Mouse (Mus musculus): ENCODE measurements at regions not wholly inside any gene's neighbourhood (a gene's known extent, or its start where the extent isn't known, plus 50 kb on each side); places are given as distances from the start of the nearest gene placed in this dataset.

DNA sequence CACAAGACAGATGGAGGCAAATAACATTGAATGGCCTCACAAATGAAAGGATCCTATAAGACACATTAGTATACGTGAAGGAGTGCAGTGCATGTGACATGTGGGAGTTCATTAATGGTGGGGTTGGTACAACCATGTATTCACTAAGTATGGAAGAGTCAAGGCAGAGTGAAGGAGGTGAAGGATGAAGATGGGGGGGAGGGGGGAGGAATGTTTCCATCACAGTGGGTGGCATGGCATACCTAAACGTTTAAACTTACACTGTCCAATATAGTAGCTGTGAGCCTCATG lies 386.5 kb upstream of the Pik3r1 start:
- Histone ChIP-seq H3K27me3 (ENCODE audit: control insufficient read depth, insufficient read depth, low read length) (no peaks in the 10 kb centered on the region), H3K9me3 (ENCODE audit: control insufficient read depth, low read length) (no peaks in the 10 kb centered on the region), H3K36me3 (ENCODE audit: control insufficient read depth, insufficient read depth, low read length) (no peaks in the 10 kb centered on the region), H3K4me3 (ENCODE audit: low read depth, low read length) (no peak overlapping the region), H3K4me2 (replicated peaks; ENCODE audit: low read depth, low read length) (no peak overlapping the region), H3K4me1 (replicated peaks; ENCODE audit: control insufficient read depth, insufficient read depth, low read length) (no peaks in the 10 kb centered on the region), H3K27ac (ENCODE audit: low read depth, low read length) (no peak overlapping the region), H3K9ac (ENCODE audit: low read depth, low read length) (no peak overlapping the region)
- DNase-seq (ENCODE audit: low spot score) (no peak), ATAC-seq (ENCODE audit: low FRiP score) (peak; percentile 38)
- 47% methylated on average over 2 of the region's 2 CpGs for WGBS

DNA sequence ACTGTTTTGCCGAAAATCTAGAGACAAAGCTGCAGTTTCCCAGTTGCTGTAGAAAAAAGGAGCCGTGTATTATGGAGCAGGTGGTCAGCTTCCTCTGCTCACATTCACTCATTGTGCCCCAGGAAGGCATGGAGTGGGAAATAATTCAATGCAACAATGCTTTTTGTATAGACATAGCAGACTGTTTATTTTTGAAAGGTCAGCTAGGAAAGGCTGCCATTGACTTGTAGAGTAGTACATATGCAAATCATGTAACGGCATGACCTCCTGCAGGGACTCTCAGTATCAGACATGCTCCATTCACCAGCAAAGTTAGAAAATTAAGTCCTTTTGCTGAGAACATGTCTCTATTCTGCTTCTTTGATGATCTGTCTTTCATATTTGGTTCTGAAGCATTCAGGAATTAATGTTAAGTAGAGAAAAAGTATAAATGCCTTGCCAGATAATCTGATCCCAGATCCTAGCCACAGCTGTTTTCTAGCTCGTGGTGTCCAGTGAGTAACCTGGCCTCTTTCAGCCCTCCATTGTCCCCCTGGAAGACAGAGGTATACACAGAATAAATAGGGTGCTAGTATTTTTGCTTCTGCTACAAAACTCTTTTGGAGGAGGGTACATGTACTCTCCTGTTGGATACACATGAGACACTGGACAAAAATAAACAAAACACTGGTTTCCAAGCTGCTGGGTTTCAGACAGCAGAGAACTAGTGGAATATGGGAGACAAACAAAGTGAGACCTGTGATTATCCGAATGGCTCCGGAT lies 389.5 kb upstream of the Pik3r1 start:
- no peak overlapping the region; the same call in 1 of the 2 replicates for H3K27ac ChIP-seq (ENCODE audit: low read depth, low read length)
- no peaks in the 10 kb centered on the region for H3K4me1 ChIP-seq (replicated peaks; ENCODE audit: control insufficient read depth, insufficient read depth, low read length)
- DNase-seq (ENCODE audit: low spot score) (peak; percentile 22), ATAC-seq (ENCODE audit: low FRiP score) (peak; percentile 78)
- H3K9me3 ChIP-seq (ENCODE audit: control insufficient read depth, low read length) = no peaks in the 10 kb centered on the region
- H3K27me3 ChIP-seq (ENCODE audit: control insufficient read depth, insufficient read depth, low read length) = no peaks in the 10 kb centered on the region
- H3K4me2 ChIP-seq (replicated peaks; ENCODE audit: low read depth, low read length) = no peak overlapping the region
- no peak overlapping the region for H3K4me3 ChIP-seq (ENCODE audit: low read depth, low read length)
- WGBS = 53% methylated on average over 6 of the region's 6 CpGs
- H3K36me3 ChIP-seq (ENCODE audit: control insufficient read depth, insufficient read depth, low read length) = no peaks in the 10 kb centered on the region
- H3K9ac ChIP-seq (ENCODE audit: low read depth, low read length) = no peak overlapping the region

DNA sequence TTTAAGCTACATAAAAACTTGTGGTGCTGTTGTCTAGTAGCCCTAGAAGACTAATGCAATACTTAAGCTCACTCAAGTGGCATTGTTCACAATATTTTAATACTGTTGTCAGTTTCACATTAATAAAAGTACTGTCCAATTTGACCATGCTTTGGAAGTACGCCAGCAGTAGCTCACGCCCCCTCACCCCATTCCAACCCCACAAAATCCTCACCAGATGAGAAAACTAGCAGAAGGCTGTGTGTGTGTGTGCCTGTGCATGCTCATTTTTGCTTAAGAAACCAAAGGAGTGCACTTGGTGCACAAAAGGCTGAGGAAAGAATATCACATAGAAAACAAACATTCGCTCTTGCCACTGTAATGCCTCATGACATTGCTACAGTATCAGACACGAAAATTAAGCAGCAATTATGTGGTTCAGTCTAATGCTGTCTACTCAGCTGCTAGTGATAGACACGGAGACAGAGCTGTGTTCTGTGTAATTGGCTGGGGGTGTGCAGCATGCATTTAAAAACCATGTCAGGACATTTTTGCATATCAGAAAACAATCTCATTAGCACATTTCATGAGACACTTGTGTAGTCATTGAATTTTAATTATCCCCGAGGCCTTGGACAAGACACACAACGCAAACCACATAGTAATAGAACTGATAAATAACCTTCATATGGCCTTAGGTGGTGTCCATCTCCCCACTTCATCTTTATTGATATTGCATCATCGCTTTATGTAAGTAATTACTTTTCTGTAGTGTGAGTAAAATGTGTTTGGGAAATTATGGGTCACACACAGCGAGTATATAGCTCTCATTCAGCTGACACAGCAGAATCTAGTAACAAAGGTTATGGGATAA lies 405.6 kb upstream of the Pik3r1 start:
- DNase-seq (ENCODE audit: low spot score) (no peak), ATAC-seq (ENCODE audit: low FRiP score) (no peak)
- Histone ChIP-seq H3K4me2 (replicated peaks; ENCODE audit: low read depth, low read length) (no peak overlapping the region), H3K27ac (ENCODE audit: low read depth, low read length) (no peak overlapping the region), H3K4me1 (replicated peaks; ENCODE audit: control insufficient read depth, insufficient read depth, low read length) (no peaks in the 10 kb centered on the region), H3K9ac (ENCODE audit: low read depth, low read length) (no peak overlapping the region), H3K9me3 (ENCODE audit: control insufficient read depth, low read length) (no peaks in the 10 kb centered on the region), H3K27me3 (ENCODE audit: control insufficient read depth, insufficient read depth, low read length) (no peaks in the 10 kb centered on the region), H3K4me3 (ENCODE audit: low read depth, low read length) (no peak overlapping the region), H3K36me3 (ENCODE audit: control insufficient read depth, insufficient read depth, low read length) (no peaks in the 10 kb centered on the region)
- 86% methylated on average over 9 of the region's 9 CpGs for WGBS

GRCm38 (mm10) chr13:102174431-102174830 lies 406.4 kb upstream of the Pik3r1 start:
- Histone ChIP-seq H3K4me1 (replicated peaks; ENCODE audit: control insufficient read depth, insufficient read depth, low read length) (no peaks in the 10 kb centered on the region), H3K27ac (ENCODE audit: low read depth, low read length) (no peak overlapping the region), H3K4me3 (ENCODE audit: low read depth, low read length) (no peak overlapping the region), H3K9ac (ENCODE audit: low read depth, low read length) (no peak overlapping the region), H3K4me2 (replicated peaks; ENCODE audit: low read depth, low read length) (no peak overlapping the region), H3K9me3 (ENCODE audit: control insufficient read depth, low read length) (no peaks in the 10 kb centered on the region), H3K36me3 (ENCODE audit: control insufficient read depth, insufficient read depth, low read length) (no peaks in the 10 kb centered on the region), H3K27me3 (ENCODE audit: control insufficient read depth, insufficient read depth, low read length) (no peaks in the 10 kb centered on the region)
- no peak for DNase-seq (ENCODE audit: low spot score)
- ATAC-seq (ENCODE audit: low FRiP score) = no peak
- 84% methylated on average over 3 of the region's 3 CpGs for WGBS

DNA sequence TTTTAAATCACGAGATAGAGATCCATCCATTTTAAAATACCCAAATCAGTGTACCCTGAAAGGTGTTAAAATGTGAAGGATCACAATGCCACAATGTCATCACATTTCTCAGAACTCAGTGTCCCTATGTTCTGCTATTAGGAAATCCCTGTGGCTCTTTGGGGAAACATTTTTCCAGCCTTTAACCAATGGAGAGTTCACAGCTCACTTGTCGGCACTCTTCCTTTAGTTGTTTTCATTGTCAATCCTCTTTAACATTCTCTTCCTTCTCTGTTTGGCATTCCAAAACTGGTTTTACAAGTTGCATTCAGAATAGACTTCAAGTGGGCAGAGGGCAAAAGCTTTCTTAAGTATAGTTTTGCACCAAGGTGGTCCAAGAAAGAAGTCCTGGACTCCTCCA lies 406.9 kb upstream of the Pik3r1 start:
- no peaks in the 10 kb centered on the region for H3K9me3 ChIP-seq (ENCODE audit: control insufficient read depth, low read length)
- ATAC-seq (ENCODE audit: low FRiP score) = no peak
- WGBS = 81% methylated on average over 2 of the region's 2 CpGs

GRCm38 (mm10) chr13:102175406-102175805 lies 407.4 kb upstream of the Pik3r1 start:
- no peaks in the 10 kb centered on the region for H3K36me3 ChIP-seq (ENCODE audit: control insufficient read depth, insufficient read depth, low read length)
- no peak for ATAC-seq (ENCODE audit: low FRiP score)
- no peak overlapping the region for H3K4me3 ChIP-seq (ENCODE audit: low read depth, low read length)
- no peak overlapping the region for H3K4me2 ChIP-seq (replicated peaks; ENCODE audit: low read depth, low read length)
- no peaks in the 10 kb centered on the region for H3K4me1 ChIP-seq (replicated peaks; ENCODE audit: control insufficient read depth, insufficient read depth, low read length)
- 92% methylated on average over 1 of the region's 1 CpGs for WGBS
- no peak overlapping the region for H3K27ac ChIP-seq (ENCODE audit: low read depth, low read length)
- H3K9me3 ChIP-seq (ENCODE audit: control insufficient read depth, low read length) = no peaks in the 10 kb centered on the region
- no peaks in the 10 kb centered on the region for H3K27me3 ChIP-seq (ENCODE audit: control insufficient read depth, insufficient read depth, low read length)
- H3K9ac ChIP-seq (ENCODE audit: low read depth, low read length) = no peak overlapping the region
- DNase-seq (ENCODE audit: low spot score) = no peak

More for the DNA sequence above, 406.9 kb upstream of the Pik3r1 start:
- no peak overlapping the region for H3K4me2 ChIP-seq (replicated peaks; ENCODE audit: low read depth, low read length)
- no peaks in the 10 kb centered on the region for H3K27me3 ChIP-seq (ENCODE audit: control insufficient read depth, insufficient read depth, low read length)
- H3K27ac ChIP-seq (ENCODE audit: low read depth, low read length) = no peak overlapping the region
- H3K4me1 ChIP-seq (replicated peaks; ENCODE audit: control insufficient read depth, insufficient read depth, low read length) = no peaks in the 10 kb centered on the region
- H3K36me3 ChIP-seq (ENCODE audit: control insufficient read depth, insufficient read depth, low read length) = no peaks in the 10 kb centered on the region
- H3K4me3 ChIP-seq (ENCODE audit: low read depth, low read length) = no peak overlapping the region
- no peak for DNase-seq (ENCODE audit: low spot score)
- H3K9ac ChIP-seq (ENCODE audit: low read depth, low read length) = no peak overlapping the region

DNA sequence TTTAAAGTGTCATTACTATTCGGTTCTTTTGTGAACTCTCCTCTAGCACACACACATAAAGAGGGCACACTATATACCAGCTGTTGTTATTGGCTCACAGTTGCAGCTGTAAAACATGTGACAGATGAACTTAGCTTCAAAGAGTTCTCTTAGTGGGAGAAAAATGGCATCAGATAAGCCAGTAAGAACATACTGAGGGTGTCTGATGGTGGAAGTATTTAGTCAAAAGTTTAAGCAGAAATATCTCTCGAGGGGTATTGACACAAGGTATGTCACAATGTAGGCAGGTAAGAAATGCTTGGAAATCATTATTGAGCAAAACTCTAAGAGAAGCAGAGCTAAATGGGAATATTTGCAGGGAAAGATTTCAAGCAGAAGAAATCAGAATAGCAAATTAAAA lies 408.4 kb upstream of the Pik3r1 start:
- no peaks in the 10 kb centered on the region for H3K27me3 ChIP-seq (ENCODE audit: control insufficient read depth, insufficient read depth, low read length)
- no peak for ATAC-seq (ENCODE audit: low FRiP score)
- no peak overlapping the region for H3K4me3 ChIP-seq (ENCODE audit: low read depth, low read length)
- H3K4me1 ChIP-seq (replicated peaks; ENCODE audit: control insufficient read depth, insufficient read depth, low read length) = no peaks in the 10 kb centered on the region
- no peak for DNase-seq (ENCODE audit: low spot score)
- H3K36me3 ChIP-seq (ENCODE audit: control insufficient read depth, insufficient read depth, low read length) = no peaks in the 10 kb centered on the region
- H3K9me3 ChIP-seq (ENCODE audit: control insufficient read depth, low read length) = no peaks in the 10 kb centered on the region
- H3K9ac ChIP-seq (ENCODE audit: low read depth, low read length) = no peak overlapping the region
- H3K4me2 ChIP-seq (replicated peaks; ENCODE audit: low read depth, low read length) = no peak overlapping the region
- WGBS = 79% methylated on average over 2 of the region's 2 CpGs
- H3K27ac ChIP-seq (ENCODE audit: low read depth, low read length) = no peak overlapping the region

- Histone ChIP-seq H3K4me3 (ENCODE audit: low read depth, low read length) (no peak overlapping the region), H3K9ac (ENCODE audit: low read depth, low read length) (no peak overlapping the region), H3K27me3 (ENCODE audit: control insufficient read depth, insufficient read depth, low read length) (no peaks in the 10 kb centered on the region), H3K27ac (ENCODE audit: low read depth, low read length) (no peak overlapping the region), H3K4me2 (replicated peaks; ENCODE audit: low read depth, low read length) (no peak overlapping the region), H3K36me3 (ENCODE audit: control insufficient read depth, insufficient read depth, low read length) (no peaks in the 10 kb centered on the region), H3K4me1 (replicated peaks; ENCODE audit: control insufficient read depth, insufficient read depth, low read length) (no peaks in the 10 kb centered on the region), H3K9me3 (ENCODE audit: control insufficient read depth, low read length) (no peaks in the 10 kb centered on the region)
- no peak for ATAC-seq (ENCODE audit: low FRiP score)
- no peak for DNase-seq (ENCODE audit: low spot score)
Measured at GRCm38 (mm10) chr13:102194716-102195115, 426.7 kb upstream of the Pik3r1 start.

- Histone ChIP-seq H3K9ac (ENCODE audit: low read depth, low read length) (no peak overlapping the region), H3K27me3 (ENCODE audit: control insufficient read depth, insufficient read depth, low read length) (no peaks in the 10 kb centered on the region), H3K4me1 (replicated peaks; ENCODE audit: control insufficient read depth, insufficient read depth, low read length) (no peaks in the 10 kb centered on the region), H3K27ac (ENCODE audit: low read depth, low read length) (no peak overlapping the region), H3K4me2 (replicated peaks; ENCODE audit: low read depth, low read length) (no peak overlapping the region), H3K36me3 (ENCODE audit: control insufficient read depth, insufficient read depth, low read length) (no peaks in the 10 kb centered on the region), H3K4me3 (ENCODE audit: low read depth, low read length) (no peak overlapping the region), H3K9me3 (ENCODE audit: control insufficient read depth, low read length) (no peaks in the 10 kb centered on the region)
- WGBS = 85% methylated on average over 1 of the region's 1 CpGs
- no peak for DNase-seq (ENCODE audit: low spot score)
- ATAC-seq (ENCODE audit: low FRiP score) = no peak
Measured at GRCm38 (mm10) chr13:102202301-102202700, 434.3 kb upstream of the Pik3r1 start.

Measured in hindbrain, embryonic 11.5 days (tissue).